Mouse (Mus musculus): ENCODE data around the gene Ly6g6c. TPM values are rescaled to one million over a fixed set of nuclear protein-coding genes. Genes with fewer than 3 reads are reported as not detected.
"Not testable (repeated sequence)": the region's sequence is repeated elsewhere in the genome, so short reads cannot be mapped to it uniquely, and the experiment has no call there.

The Ly6g6c gene
- polyA plus RNA-seq, 1 experiment from 2014 or later, result not detected

DNA sequence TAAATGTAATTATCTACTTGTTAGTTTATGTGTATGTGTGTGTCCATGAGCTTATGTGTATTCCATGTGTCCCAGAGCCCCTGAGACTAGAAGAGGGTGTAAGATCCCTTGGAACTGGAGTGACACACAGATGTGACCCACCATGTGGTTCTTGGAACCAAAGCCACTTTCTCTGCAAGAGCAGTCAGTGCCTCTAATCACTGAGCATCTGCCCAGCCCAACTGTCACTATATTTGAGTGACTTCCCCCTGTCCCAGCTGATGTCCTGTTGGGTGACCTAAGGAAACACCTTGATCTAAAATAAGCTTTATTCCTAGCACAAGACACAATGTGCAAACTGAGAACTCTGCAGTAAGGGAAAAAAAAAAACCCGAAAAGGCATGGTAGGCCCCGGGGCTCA is 36.9 kb upstream of the Ly6g6c start:
- no peak for ATAC-seq (replicated peaks; ENCODE audit: insufficient number of reproducible peaks, low FRiP score, low TSS enrichment)
- H3K4me3 ChIP-seq (ENCODE audit: low read depth, low read length), result no peak overlapping the region
- no peaks in the 10 kb centered on the region for H3K27me3 ChIP-seq (ENCODE audit: control insufficient read depth, insufficient read depth, low read length)
- H3K4me2 ChIP-seq, result no peak overlapping the region
- H3K4me1 ChIP-seq (ENCODE audit: control insufficient read depth, insufficient read depth, low read length), result peaks cover 26% of the 10 kb centered on the region
- no peaks in the 10 kb centered on the region for H3K36me3 ChIP-seq (ENCODE audit: control insufficient read depth, insufficient read depth, low read length)
- no peak overlapping the region for H3K27ac ChIP-seq (ENCODE audit: low read depth, low read length)
- 78% methylated on average over 2 of the region's 2 CpGs for WGBS (ENCODE audit: insufficient replicate concordance)
- H3K9ac ChIP-seq (ENCODE audit: low read depth, low read length), result no peak overlapping the region
- no peaks in the 10 kb centered on the region for H3K9me3 ChIP-seq (replicated peaks; ENCODE audit: control insufficient read depth, low read length)

DNA sequence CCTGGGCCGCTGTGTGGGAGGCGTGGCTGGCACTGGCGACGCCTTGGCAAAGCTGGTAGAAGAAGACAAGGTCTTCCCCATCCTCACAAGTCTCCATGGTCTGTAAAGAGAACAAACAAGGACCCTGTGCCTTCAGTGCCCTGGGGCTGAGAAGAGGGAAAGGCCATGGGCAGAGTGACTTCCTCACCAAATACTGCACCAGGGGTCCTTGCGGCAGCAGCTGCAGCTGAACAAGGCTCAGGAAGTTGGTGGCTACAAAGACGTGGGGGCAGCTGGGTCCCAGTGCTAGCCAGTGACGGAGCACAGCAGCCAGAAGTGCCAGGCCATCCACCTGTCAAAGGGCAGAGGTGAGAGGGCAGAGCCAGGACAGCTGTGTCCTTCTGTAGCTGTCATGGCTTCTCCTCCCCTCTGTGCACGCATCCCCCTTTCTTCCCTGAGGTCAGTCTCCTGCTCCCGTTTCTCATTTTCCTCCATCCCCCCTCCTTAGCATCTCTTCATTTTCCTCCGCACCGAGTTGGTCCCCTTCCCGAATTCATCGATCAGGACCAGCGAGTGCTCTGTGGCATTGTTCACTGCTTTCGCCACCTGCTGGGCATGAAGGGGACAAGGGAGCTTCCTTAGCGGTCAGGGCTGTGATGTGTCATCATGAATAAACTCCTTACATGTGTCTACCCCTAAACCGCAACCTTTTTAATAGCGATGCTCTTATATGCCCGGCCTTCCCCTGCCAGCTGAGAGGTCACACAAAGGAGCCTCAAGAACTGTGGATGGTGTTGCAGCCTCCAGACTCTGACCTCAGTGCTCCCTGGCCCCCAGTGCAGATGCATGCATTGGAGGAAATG is 35.3 kb upstream of the Ly6g6c start:
- Histone ChIP-seq H3K9me3 (replicated peaks; ENCODE audit: control insufficient read depth, low read length) (no peaks in the 10 kb centered on the region), H3K27ac (ENCODE audit: low read depth, low read length) (no peak overlapping the region), H3K36me3 (ENCODE audit: control insufficient read depth, insufficient read depth, low read length) (no peaks in the 10 kb centered on the region), H3K4me3 (ENCODE audit: low read depth, low read length) (0 out of 2 replicates have a peak overlapping the region, but pooled peaks have one; percentile 1), H3K9ac (ENCODE audit: low read depth, low read length) (0 out of 2 replicates have a peak overlapping the region, but pooled peaks have one; percentile 34), H3K27me3 (ENCODE audit: control insufficient read depth, insufficient read depth, low read length) (no peaks in the 10 kb centered on the region), H3K4me2 (peak overlapping the region; percentile 14; the same call in 1 of the 2 replicates), H3K4me1 (ENCODE audit: control insufficient read depth, insufficient read depth, low read length) (peaks cover 15% of the 10 kb centered on the region)
- ATAC-seq (replicated peaks; ENCODE audit: insufficient number of reproducible peaks, low FRiP score, low TSS enrichment), result no peak
- 37% methylated on average over 19 of the region's 19 CpGs for WGBS (ENCODE audit: insufficient replicate concordance)

DNA sequence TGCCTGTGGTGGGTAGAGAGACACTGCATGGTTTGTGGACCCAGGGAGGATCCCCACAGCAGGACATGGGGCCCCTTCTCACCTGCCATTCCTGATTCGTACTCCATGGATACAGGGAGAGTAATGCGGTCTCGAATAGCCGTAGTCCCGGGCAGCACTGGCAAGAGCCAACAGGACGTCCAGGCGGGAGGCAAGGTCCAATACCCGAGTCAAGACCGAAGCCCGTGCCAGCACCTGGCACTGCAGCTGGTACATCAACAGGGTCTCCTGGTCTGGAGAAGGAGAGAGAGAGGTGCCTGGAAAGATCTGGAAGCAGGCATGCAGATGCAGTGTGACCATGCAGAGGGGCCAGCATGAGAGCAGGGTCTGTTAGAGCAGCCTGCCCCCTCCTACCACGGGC is 33.9 kb upstream of the Ly6g6c start:
- 83% methylated on average over 11 of the region's 11 CpGs for WGBS (ENCODE audit: insufficient replicate concordance)
- Histone ChIP-seq H3K36me3 (ENCODE audit: control insufficient read depth, insufficient read depth, low read length) (no peaks in the 10 kb centered on the region), H3K9ac (ENCODE audit: low read depth, low read length) (0 out of 2 replicates have a peak overlapping the region, but pooled peaks have one; percentile 34), H3K4me1 (ENCODE audit: control insufficient read depth, insufficient read depth, low read length) (peaks cover 13% of the 10 kb centered on the region), H3K27ac (ENCODE audit: low read depth, low read length) (no peak overlapping the region), H3K4me3 (ENCODE audit: low read depth, low read length) (no peak overlapping the region), H3K9me3 (replicated peaks; ENCODE audit: control insufficient read depth, low read length) (no peaks in the 10 kb centered on the region), H3K27me3 (ENCODE audit: control insufficient read depth, insufficient read depth, low read length) (no peaks in the 10 kb centered on the region), H3K4me2 (no peak overlapping the region)
- no peak for ATAC-seq (replicated peaks; ENCODE audit: insufficient number of reproducible peaks, low FRiP score, low TSS enrichment)

DNA sequence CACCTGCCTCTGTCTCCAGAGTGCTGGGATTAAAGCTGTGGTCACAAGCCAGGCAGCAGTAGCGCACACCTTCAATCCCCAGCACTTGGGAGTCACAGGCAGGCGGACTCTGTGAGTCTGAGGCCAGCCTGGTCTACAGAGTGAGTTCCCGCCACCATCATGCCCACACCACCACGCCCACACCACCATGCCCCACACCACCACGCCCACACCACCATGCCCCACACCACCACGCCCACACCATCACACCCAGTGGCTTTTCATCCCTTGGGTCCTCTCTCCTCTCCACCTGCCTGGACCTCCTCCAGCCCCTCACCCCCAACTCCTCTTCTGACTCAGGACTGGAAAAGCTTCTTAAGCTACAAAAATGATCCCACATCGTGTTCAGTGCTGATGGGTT is 33.3 kb upstream of the Ly6g6c start:
- Histone ChIP-seq H3K9me3 (replicated peaks; ENCODE audit: control insufficient read depth, low read length) (no peaks in the 10 kb centered on the region), H3K27ac (ENCODE audit: low read depth, low read length) (no peak overlapping the region), H3K4me2 (no peak overlapping the region), H3K36me3 (ENCODE audit: control insufficient read depth, insufficient read depth, low read length) (no peaks in the 10 kb centered on the region), H3K27me3 (ENCODE audit: control insufficient read depth, insufficient read depth, low read length) (no peaks in the 10 kb centered on the region), H3K9ac (ENCODE audit: low read depth, low read length) (0 out of 2 replicates have a peak overlapping the region, but pooled peaks have one; percentile 34), H3K4me1 (ENCODE audit: control insufficient read depth, insufficient read depth, low read length) (peaks cover 13% of the 10 kb centered on the region), H3K4me3 (ENCODE audit: low read depth, low read length) (no peak overlapping the region)
- no peak for ATAC-seq (replicated peaks; ENCODE audit: insufficient number of reproducible peaks, low FRiP score, low TSS enrichment)
- WGBS (ENCODE audit: insufficient replicate concordance), result 76% methylated on average over 7 of the region's 7 CpGs

DNA sequence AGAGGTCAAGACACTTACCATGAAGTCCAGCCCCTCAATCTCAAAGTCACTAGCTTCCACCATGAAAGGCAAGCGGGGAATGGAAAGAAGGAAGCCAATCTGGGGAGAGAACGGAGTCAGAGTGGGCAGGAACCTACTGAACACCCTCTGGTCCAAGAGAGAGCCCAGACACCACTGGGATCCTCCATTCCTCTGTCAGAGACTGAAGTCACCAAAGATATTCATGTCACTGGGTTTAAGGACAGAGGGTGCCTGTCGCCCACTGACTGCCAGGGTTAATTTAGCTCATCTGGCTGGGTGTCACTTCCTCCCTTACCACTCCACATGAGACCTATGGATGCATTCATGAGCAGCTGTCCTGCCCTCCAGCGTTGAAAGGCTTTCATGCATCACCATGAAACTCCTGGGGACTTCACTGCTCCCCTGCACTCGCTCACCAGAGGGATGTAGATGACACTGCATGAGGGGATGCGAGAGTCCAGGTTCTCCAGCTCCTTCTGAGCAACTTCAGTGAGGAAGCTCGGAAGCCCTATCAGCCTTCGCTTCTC is 32.8 kb upstream of the Ly6g6c start:
- Histone ChIP-seq H3K9me3 (replicated peaks; ENCODE audit: control insufficient read depth, low read length) (no peaks in the 10 kb centered on the region), H3K9ac (ENCODE audit: low read depth, low read length) (no peak overlapping the region), H3K4me3 (ENCODE audit: low read depth, low read length) (no peak overlapping the region), H3K27me3 (ENCODE audit: control insufficient read depth, insufficient read depth, low read length) (no peaks in the 10 kb centered on the region), H3K4me1 (ENCODE audit: control insufficient read depth, insufficient read depth, low read length) (peaks cover 9% of the 10 kb centered on the region), H3K27ac (ENCODE audit: low read depth, low read length) (no peak overlapping the region), H3K4me2 (no peak overlapping the region), H3K36me3 (ENCODE audit: control insufficient read depth, insufficient read depth, low read length) (no peaks in the 10 kb centered on the region)
- 60% methylated on average over 8 of the region's 8 CpGs for WGBS (ENCODE audit: insufficient replicate concordance)
- no peak for ATAC-seq (replicated peaks; ENCODE audit: insufficient number of reproducible peaks, low FRiP score, low TSS enrichment)

DNA sequence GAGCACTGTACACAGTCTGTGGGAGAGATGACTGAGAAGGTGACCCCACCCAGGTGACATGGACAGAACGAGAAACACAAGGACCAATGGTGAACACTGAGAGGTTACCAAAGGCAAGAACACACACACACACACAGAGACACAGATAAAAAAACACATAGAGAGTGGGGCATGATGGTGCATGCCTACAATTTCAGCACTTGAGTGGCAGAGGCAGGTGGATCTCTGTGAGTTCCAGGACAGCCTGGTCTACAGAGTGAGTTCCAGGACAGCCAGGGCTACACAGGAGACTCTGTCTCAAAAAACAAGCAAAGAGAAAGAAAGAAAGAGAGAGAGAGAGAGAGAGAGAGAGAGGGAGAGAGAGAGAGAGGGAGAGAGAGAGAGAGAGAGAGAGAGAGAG is 31.5 kb upstream of the Ly6g6c start:
- not testable (repeated sequence) for H3K27ac ChIP-seq (ENCODE audit: low read depth, low read length); H3K9ac ChIP-seq (ENCODE audit: low read depth, low read length); H3K4me1 ChIP-seq (ENCODE audit: control insufficient read depth, insufficient read depth, low read length); H3K36me3 ChIP-seq (ENCODE audit: control insufficient read depth, insufficient read depth, low read length); H3K9me3 ChIP-seq (replicated peaks; ENCODE audit: control insufficient read depth, low read length); ATAC-seq (replicated peaks; ENCODE audit: insufficient number of reproducible peaks, low FRiP score, low TSS enrichment); H3K4me2 ChIP-seq; H3K27me3 ChIP-seq (ENCODE audit: control insufficient read depth, insufficient read depth, low read length); H3K4me3 ChIP-seq (ENCODE audit: low read depth, low read length)
- WGBS (ENCODE audit: insufficient replicate concordance), result 68% methylated on average over 1 of the region's 1 CpGs

DNA sequence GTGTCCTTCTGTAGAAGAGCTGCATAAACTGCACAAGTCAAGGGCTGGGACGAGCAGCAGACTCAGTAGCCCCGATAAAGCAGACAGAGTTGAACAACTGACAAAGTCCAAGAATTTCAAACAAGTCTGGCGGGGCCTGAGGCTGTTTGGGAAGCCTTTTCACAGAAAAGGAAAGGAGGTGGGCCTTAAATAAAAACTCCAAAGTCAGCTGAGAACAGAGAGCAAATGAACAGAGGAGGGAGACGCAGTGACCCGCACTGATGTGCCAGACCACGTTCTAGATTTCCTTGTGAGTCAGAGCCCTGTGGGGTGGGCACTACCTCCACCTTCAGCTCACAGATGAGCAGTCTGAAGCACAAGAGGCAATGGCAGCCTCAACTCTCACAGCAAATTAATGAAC is 30.3 kb upstream of the Ly6g6c start:
- 68% methylated on average over 6 of the region's 6 CpGs for WGBS (ENCODE audit: insufficient replicate concordance)
- Histone ChIP-seq H3K36me3 (ENCODE audit: control insufficient read depth, insufficient read depth, low read length) (no peaks in the 10 kb centered on the region), H3K9me3 (replicated peaks; ENCODE audit: control insufficient read depth, low read length) (no peaks in the 10 kb centered on the region), H3K4me2 (no peak overlapping the region), H3K9ac (ENCODE audit: low read depth, low read length) (no peak overlapping the region), H3K4me1 (ENCODE audit: control insufficient read depth, insufficient read depth, low read length) (no peaks in the 10 kb centered on the region; the same call in 1 of the 2 replicates), H3K27me3 (ENCODE audit: control insufficient read depth, insufficient read depth, low read length) (no peaks in the 10 kb centered on the region), H3K27ac (ENCODE audit: low read depth, low read length) (no peak overlapping the region), H3K4me3 (ENCODE audit: low read depth, low read length) (no peak overlapping the region)
- ATAC-seq (replicated peaks; ENCODE audit: insufficient number of reproducible peaks, low FRiP score, low TSS enrichment), result no peak

DNA sequence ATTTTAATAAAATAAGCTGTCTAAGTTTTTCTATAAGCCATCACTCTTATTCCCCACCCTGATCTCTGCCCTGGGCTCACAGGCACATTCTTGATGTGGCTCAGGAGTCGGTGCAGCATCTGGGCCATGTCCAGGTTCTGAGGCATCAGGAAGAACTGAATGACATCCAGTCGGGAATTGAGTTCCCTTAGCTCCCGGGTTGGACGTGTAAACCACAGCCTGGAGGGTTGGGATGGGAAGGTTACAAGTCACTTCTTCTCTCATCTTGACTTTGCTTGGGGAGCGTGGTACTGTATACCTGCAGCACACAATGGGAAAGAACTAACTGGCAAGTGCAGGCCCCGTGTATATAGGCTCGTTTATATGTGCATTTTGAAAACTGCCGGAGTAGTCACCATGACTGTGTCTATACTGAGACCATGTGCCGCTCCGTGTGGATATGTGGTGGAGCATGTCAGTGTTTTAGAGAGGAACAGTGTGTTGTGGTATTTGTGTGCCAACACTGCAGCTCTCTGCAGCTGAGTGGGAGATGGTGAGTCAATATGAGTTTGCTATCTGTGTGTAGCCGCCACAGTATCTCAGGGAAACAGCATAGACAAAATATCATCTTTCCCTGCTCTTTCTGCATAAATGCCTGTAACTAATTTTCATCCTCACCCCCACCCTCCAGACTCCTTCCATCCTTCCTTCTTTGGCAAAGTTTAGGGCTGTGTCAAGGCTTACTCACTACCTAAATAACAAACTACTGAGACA is 25.9 kb upstream of the Ly6g6c start:
- H3K27me3 ChIP-seq (ENCODE audit: control insufficient read depth, insufficient read depth, low read length), result no peaks in the 10 kb centered on the region
- no peak overlapping the region for H3K4me2 ChIP-seq
- peaks cover 5% of the 10 kb centered on the region; the same call in 1 of the 2 replicates for H3K4me1 ChIP-seq (ENCODE audit: control insufficient read depth, insufficient read depth, low read length)
- no peak overlapping the region for H3K27ac ChIP-seq (ENCODE audit: low read depth, low read length)
- H3K9ac ChIP-seq (ENCODE audit: low read depth, low read length), result no peak overlapping the region
- ATAC-seq (replicated peaks; ENCODE audit: insufficient number of reproducible peaks, low FRiP score, low TSS enrichment), result no peak
- H3K9me3 ChIP-seq (replicated peaks; ENCODE audit: control insufficient read depth, low read length), result no peaks in the 10 kb centered on the region
- H3K36me3 ChIP-seq (ENCODE audit: control insufficient read depth, insufficient read depth, low read length), result no peaks in the 10 kb centered on the region
- H3K4me3 ChIP-seq (ENCODE audit: low read depth, low read length), result no peak overlapping the region
- WGBS (ENCODE audit: insufficient replicate concordance), result 81% methylated on average over 11 of the region's 11 CpGs
